Mouse (Mus musculus) heart, embryonic 10.5 days (tissue): ENCODE measurements at regions not wholly inside any gene's neighbourhood (a gene's known extent, or its start where the extent isn't known, plus 50 kb on each side); places are given as distances from the start of the nearest gene placed in this dataset.
A peak's percentile ranks its signal among the peaks of the same experiment; 100 is the strongest.

ENCODE experiments used
- DNase-seq: peaks from one replicate; pipeline ENCODE4 v3.0.0-alpha.2; 2017; ENCODE audit warnings: low spot score
- H3K27ac ChIP-seq: fragments of 300-500 bp; sonication (generic); 2 replicates; pipeline ENCODE4 v1.5.1; 2016; ENCODE audit warnings: mild to moderate bottlenecking
- H3K27me3 ChIP-seq: fragments of 300-500 bp; sonication (generic); 2 replicates; pipeline ENCODE4 v1.6.1; 2016; ENCODE audit warnings: mild to moderate bottlenecking; ENCODE audit not compliant: poor library complexity, insufficient read depth, severe bottlenecking
- H3K36me3 ChIP-seq: fragments of 300-500 bp; sonication (generic); 2 replicates; pipeline ENCODE4 v1.6.1; 2016; ENCODE audit warnings: mild to moderate bottlenecking, moderate library complexity
- H3K4me1 ChIP-seq: fragments of 300-500 bp; sonication (generic); 2 replicates; pipeline ENCODE4 v1.6.1; 2016; ENCODE audit warnings: mild to moderate bottlenecking
- H3K4me3 ChIP-seq: fragments of 300-500 bp; sonication (generic); 2 replicates; pipeline ENCODE4 v1.5.1; 2016; ENCODE audit warnings: mild to moderate bottlenecking, moderate library complexity
- H3K9me3 ChIP-seq: fragments of 300-500 bp; sonication (generic); 2 replicates; pipeline ENCODE4 v1.6.1; 2016; ENCODE audit warnings: mild to moderate bottlenecking, moderate library complexity
- WGBS: fragments of 180-500 bp; shearing (Covaris S2); methylation state at CpG from one replicate; pipeline ENCODE4 v1.1.7; 2016; 5-methylcytosine and 5-hydroxymethylcytosine counted together

DNA sequence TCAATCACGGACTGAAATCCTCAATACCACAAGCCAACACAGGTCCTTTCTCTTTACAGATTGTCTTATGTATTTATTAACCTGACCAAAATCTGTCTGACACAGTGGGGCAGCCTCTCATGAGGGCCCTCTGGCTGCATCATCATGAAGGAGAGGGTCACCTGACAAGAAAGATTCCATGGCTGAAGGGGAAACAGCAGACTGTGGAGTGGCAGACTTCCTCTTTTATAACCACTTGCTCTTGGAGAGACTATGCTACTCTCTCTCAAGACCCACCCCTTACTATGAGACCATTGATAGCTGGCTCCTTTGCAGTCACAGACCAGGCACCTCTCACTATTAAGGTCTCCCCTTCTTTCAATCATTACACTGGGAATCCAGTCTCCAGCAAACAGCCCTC, 133.1 kb downstream of the Rap2a start:
- H3K9me3 ChIP-seq, result no peaks in the 10 kb centered on the region
- DNase-seq, result no peak
- no peaks in the 10 kb centered on the region for H3K27me3 ChIP-seq
- H3K36me3 ChIP-seq, result no peaks in the 10 kb centered on the region
- H3K4me3 ChIP-seq, result no peak overlapping the region
- WGBS, result 96% methylated on average over 1 of the region's 1 CpGs
- H3K27ac ChIP-seq, result no peak overlapping the region
- no peaks in the 10 kb centered on the region for H3K4me1 ChIP-seq

- DNase-seq, result no peak
- Histone ChIP-seq H3K4me1 (no peaks in the 10 kb centered on the region), H3K9me3 (no peaks in the 10 kb centered on the region), H3K36me3 (no peaks in the 10 kb centered on the region), H3K4me3 (no peak overlapping the region), H3K27ac (no peak overlapping the region), H3K27me3 (no peaks in the 10 kb centered on the region)
- WGBS, result 82% methylated on average over 9 of the region's 9 CpGs
Measured at GRCm38 (mm10) chr14:120626223-120626935, 148.1 kb downstream of the Rap2a start.

DNA sequence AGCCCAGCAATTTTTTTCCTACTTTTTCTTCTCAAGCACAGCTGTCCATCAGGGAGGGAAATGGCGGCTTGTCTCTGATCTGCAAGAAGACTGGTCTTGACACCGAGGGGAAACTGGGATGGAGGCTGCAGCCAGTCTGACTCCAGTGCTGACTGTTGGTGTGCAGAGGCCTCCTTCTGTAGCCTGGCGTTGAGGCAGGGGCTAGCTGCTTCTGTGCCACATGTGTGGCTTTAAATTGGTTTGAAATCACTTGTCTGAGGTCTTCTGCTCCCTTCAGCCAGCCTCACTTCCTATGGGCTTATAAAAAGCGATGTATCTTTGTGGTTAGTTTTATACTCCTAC, 148.7 kb downstream of the Rap2a start:
- no peak overlapping the region for H3K4me3 ChIP-seq

DNA sequence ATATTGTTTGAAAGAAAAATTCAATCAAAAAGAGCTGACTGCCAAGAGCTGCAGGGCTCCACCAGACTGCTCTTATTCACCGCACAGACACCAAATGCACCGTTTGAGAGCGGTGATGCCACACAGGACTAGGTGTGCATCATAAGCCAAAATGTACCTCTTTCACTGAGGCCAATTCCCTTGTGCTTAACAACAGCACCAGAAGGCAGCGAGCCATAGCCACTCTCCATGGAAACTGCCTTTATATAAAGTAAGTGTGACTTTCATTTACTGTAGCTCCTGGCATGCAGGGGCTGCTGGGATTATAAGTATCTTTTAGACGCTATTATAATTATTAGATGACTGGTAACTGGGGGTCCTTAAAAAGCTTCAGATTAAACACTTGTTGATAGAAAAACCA, 154.5 kb downstream of the Rap2a start:
- no peak overlapping the region for H3K27ac ChIP-seq
- H3K27me3 ChIP-seq, result no peaks in the 10 kb centered on the region
- H3K9me3 ChIP-seq, result no peaks in the 10 kb centered on the region
- no peaks in the 10 kb centered on the region for H3K36me3 ChIP-seq
- 89% methylated on average over 5 of the region's 5 CpGs for WGBS
- DNase-seq, result no peak
- peaks cover 11% of the 10 kb centered on the region; the same call in 1 of the 2 replicates for H3K4me1 ChIP-seq
- H3K4me3 ChIP-seq, result no peak overlapping the region

More for the DNA sequence above, 148.7 kb downstream of the Rap2a start:
- Histone ChIP-seq H3K4me1 (no peaks in the 10 kb centered on the region), H3K9me3 (no peaks in the 10 kb centered on the region), H3K27me3 (no peaks in the 10 kb centered on the region), H3K36me3 (no peaks in the 10 kb centered on the region), H3K27ac (no peak overlapping the region)
- WGBS, result 70% methylated on average over 4 of the region's 4 CpGs
- no peak for DNase-seq

- no peak for DNase-seq
- Histone ChIP-seq H3K4me1 (peaks cover 11% of the 10 kb centered on the region; the same call in 1 of the 2 replicates), H3K36me3 (no peaks in the 10 kb centered on the region), H3K27ac (peak overlapping the region; percentile 38; the same call in 1 of the 2 replicates), H3K4me3 (no peak overlapping the region), H3K9me3 (no peaks in the 10 kb centered on the region), H3K27me3 (no peaks in the 10 kb centered on the region)
- WGBS, result 75% methylated on average over 6 of the region's 6 CpGs
Measured at GRCm38 (mm10) chr14:120636726-120637400, 158.6 kb downstream of the Rap2a start.

DNA sequence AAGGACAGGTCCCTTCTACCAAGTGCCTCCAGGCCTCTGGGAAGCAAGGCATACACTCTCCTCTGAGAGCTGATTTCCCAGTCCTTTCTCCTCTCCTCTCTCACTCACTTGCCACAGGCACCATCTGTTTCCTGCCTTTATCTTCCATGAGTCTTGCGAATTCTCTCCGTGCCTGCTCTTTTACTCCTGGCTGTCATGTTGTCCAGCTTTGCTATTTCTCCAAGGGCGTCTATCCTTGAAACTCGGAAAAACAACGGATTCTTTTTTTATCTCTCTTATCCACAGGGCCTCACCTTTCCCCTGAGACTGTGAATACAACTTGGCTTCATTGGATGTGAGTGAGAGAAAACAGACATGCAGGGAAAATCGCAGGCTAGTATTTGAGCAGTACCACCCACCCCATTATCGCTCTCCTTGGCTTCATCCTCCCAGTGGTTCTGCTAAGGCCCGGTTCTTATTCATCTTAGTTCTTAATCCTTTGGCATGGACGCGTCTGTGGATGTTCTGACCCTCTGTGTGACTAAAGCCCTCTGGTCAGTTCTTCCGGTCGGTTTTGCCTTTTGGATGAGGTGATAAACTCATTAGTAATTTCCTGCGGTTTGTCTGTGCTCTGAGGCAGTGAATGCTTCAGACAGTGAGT, 159.4 kb downstream of the Rap2a start:
- H3K27me3 ChIP-seq, result no peaks in the 10 kb centered on the region
- peaks cover 11% of the 10 kb centered on the region; the same call in 1 of the 2 replicates for H3K4me1 ChIP-seq
- H3K36me3 ChIP-seq, result no peaks in the 10 kb centered on the region
- no peak overlapping the region for H3K4me3 ChIP-seq
- H3K27ac ChIP-seq, result peak overlapping the region; percentile 38; the same call in 1 of the 2 replicates
- H3K9me3 ChIP-seq, result no peaks in the 10 kb centered on the region
- WGBS, result 28% methylated on average over 13 of the region's 13 CpGs
- DNase-seq, result peak; percentile 77

DNA sequence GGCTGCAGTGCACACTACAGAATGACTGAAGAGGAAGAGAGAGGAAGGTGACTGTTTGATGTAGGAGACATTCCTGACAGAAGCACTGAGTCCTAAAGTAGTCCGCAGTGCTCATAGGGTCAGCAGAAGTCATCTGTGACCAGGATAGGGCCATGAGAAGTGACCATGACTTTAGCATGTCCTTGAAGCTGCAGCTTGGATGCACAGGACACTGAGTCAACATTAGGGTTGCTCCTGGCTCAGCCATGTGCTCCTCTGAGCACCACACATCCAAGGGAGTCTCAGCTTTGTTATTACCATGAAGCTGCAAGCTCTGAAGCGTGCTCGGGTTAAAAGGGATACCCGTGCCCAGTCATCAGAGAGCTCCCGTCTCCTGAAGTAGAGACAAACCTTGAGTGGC, 164.3 kb downstream of the Rap2a start:
- WGBS, result 88% methylated on average over 5 of the region's 5 CpGs
- H3K36me3 ChIP-seq, result no peaks in the 10 kb centered on the region

DNA sequence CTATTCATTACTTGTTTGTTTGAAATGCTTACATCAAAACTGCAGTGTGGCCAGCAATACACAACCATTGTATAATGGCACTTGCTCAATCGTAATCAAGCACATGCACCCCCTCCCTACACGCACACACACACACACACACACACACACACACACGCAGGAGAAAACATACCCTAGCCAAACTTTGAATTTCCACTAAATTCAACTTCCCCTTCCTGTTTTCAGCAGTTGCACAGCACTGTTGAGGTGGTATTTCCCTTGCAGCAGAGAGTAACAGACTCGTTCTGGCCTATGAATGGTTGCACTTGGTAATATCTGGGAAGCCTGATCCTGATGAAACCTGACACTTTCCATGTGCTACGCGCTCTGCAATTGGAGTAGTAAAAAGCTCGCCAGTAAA, 173.8 kb downstream of the Rap2a start:
- no peaks in the 10 kb centered on the region for H3K27me3 ChIP-seq
- 82% methylated on average over 7 of the region's 7 CpGs for WGBS

More for the DNA sequence above, 164.3 kb downstream of the Rap2a start:
- H3K9me3 ChIP-seq, result no peaks in the 10 kb centered on the region
- no peak overlapping the region for H3K4me3 ChIP-seq
- DNase-seq, result no peak
- peaks cover 2% of the 10 kb centered on the region; the same call in 1 of the 2 replicates for H3K4me1 ChIP-seq
- H3K27me3 ChIP-seq, result no peaks in the 10 kb centered on the region
- no peak overlapping the region for H3K27ac ChIP-seq

GRCm38 (mm10) chr14:120660321-120660781, 182.1 kb downstream of the Rap2a start:
- no peaks in the 10 kb centered on the region for H3K9me3 ChIP-seq
- peaks cover 7% of the 10 kb centered on the region for H3K4me1 ChIP-seq
- H3K4me3 ChIP-seq, result no peak overlapping the region
- DNase-seq, result no peak
- no peaks in the 10 kb centered on the region for H3K36me3 ChIP-seq
- no peak overlapping the region for H3K27ac ChIP-seq
- WGBS, result 66% methylated on average over 6 of the region's 6 CpGs
- H3K27me3 ChIP-seq, result no peaks in the 10 kb centered on the region

More for the DNA sequence above, 173.8 kb downstream of the Rap2a start:
- no peaks in the 10 kb centered on the region for H3K36me3 ChIP-seq
- H3K4me3 ChIP-seq, result no peak overlapping the region
- no peak overlapping the region for H3K27ac ChIP-seq
- no peaks in the 10 kb centered on the region for H3K9me3 ChIP-seq
- no peak for DNase-seq
- peaks cover 5% of the 10 kb centered on the region; the same call in 1 of the 2 replicates for H3K4me1 ChIP-seq

DNA sequence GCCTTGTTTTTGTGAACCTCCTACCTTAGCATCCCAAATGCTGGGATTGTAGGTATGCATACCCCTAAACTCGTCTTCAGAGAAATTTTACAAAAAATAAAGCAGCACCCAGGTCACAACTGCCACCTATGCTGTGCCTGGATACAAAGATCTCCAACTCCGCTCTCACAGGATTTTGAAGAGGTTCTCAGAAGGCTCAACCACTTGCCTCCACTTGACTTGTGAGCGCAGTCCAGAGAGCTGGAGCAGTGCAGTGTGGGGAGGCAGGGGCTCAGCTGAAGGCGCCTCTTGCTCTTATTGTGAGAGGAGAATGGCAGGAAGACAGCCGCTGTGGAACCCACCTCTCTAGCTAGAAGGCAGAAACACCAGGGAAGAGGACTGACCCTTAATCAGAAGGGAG, 182.9 kb downstream of the Rap2a start:
- H3K36me3 ChIP-seq, result no peaks in the 10 kb centered on the region
- DNase-seq, result no peak
- H3K4me3 ChIP-seq, result no peak overlapping the region
- H3K27ac ChIP-seq, result no peak overlapping the region
- no peaks in the 10 kb centered on the region for H3K27me3 ChIP-seq
- H3K4me1 ChIP-seq, result peaks cover 7% of the 10 kb centered on the region
- H3K9me3 ChIP-seq, result no peaks in the 10 kb centered on the region
- WGBS, result 62% methylated on average over 5 of the region's 5 CpGs

DNA sequence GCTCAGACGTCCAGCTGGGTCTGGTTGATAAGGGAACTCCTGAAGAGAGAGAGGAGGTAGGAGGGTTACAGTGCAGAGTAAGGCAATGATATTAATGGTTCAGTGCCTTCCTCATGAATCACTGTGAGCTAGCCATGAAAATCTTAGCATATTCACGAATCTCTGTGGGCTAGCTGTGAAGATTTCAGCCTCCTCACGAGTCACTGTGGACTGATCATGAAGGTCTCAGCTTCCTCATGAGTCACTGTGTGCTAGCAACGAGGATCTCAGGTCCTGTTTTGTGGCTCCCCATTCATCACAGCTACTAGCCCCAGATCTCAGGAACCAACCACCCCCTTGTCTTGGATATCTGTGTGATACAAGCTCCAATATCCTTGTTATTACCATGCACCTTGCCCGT, 191.4 kb downstream of the Rap2a start:
- H3K36me3 ChIP-seq, result no peaks in the 10 kb centered on the region
- H3K4me1 ChIP-seq, result no peaks in the 10 kb centered on the region
- 59% methylated on average over 5 of the region's 5 CpGs for WGBS
- H3K4me3 ChIP-seq, result no peak overlapping the region
- DNase-seq, result no peak
- H3K27me3 ChIP-seq, result no peaks in the 10 kb centered on the region
- no peaks in the 10 kb centered on the region for H3K9me3 ChIP-seq
- no peak overlapping the region for H3K27ac ChIP-seq

- no peaks in the 10 kb centered on the region for H3K36me3 ChIP-seq
Measured at GRCm38 (mm10) chr14:120675752-120676151, 197.5 kb downstream of the Rap2a start.

DNA sequence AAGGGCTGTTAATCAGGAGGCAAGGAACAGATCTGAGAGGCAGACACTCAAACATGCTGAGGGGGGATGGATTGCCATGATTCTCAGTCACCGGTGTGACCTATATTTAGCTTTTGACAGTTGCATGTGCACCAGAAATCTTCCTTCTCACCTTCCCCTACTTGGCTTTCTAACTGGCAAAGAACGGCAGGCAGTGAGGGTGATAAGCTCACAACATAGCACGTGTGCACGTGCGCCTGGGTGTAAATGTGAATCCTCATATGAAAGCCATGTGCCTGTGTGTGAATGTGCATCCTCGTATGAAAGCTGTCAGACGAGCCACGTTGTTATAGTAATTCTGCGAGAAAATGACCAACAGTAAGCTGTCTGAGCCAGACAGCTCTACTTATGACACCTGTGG, 200.3 kb downstream of the Rap2a start:
- DNase-seq, result no peak
- H3K27ac ChIP-seq, result no peak overlapping the region
- H3K4me3 ChIP-seq, result no peak overlapping the region
- H3K36me3 ChIP-seq, result no peaks in the 10 kb centered on the region
- no peaks in the 10 kb centered on the region for H3K27me3 ChIP-seq
- WGBS, result 80% methylated on average over 9 of the region's 9 CpGs
- H3K9me3 ChIP-seq, result no peaks in the 10 kb centered on the region
- no peaks in the 10 kb centered on the region for H3K4me1 ChIP-seq

More at GRCm38 (mm10) chr14:120675752-120676151, 197.5 kb downstream of the Rap2a start:
- H3K9me3 ChIP-seq, result no peaks in the 10 kb centered on the region
- no peak for DNase-seq
- no peak overlapping the region for H3K4me3 ChIP-seq
- H3K27me3 ChIP-seq, result no peaks in the 10 kb centered on the region
- no peaks in the 10 kb centered on the region for H3K4me1 ChIP-seq
- H3K27ac ChIP-seq, result no peak overlapping the region
- WGBS, result 74% methylated on average over 2 of the region's 2 CpGs
